Mouse (Mus musculus) liver, embryonic 12.5 days (tissue): ENCODE results near the gene Npff. TPM values are rescaled to one million over a fixed set of nuclear protein-coding genes. Genes with fewer than 3 reads are reported as not detected.

Experiments used
- ATAC-seq: fragments of 200-750 bp; cut with Nextera tagmentation; 2 replicates; pipeline ENCODE4 v1.8.0; 2017; ENCODE audit warnings: moderate number of reproducible peaks, mild to moderate bottlenecking, moderate library complexity
- H3K27ac ChIP-seq: fragments of 300-500 bp; sonication (generic); 2 replicates; pipeline ENCODE4 v1.5.1; 2016; ENCODE audit warnings: mild to moderate bottlenecking
- H3K27me3 ChIP-seq: fragments of 300-500 bp; sonication (generic); replicated peaks from 2 replicates; pipeline ENCODE4 v1.6.1; 2016; ENCODE audit warnings: mild to moderate bottlenecking, moderate library complexity
- H3K36me3 ChIP-seq: fragments of 300-500 bp; sonication (generic); 2 replicates; pipeline ENCODE4 v1.6.1; 2016; ENCODE audit warnings: mild to moderate bottlenecking, moderate library complexity
- H3K4me1 ChIP-seq: fragments of 300-500 bp; sonication (generic); 2 replicates; pipeline ENCODE4 v1.6.1; 2016
- H3K4me2 ChIP-seq: fragments of 300-500 bp; sonication (generic); 2 replicates; pipeline ENCODE4 v1.6.1; 2016; ENCODE audit warnings: mild to moderate bottlenecking, moderate library complexity
- H3K4me3 ChIP-seq: fragments of 300-500 bp; sonication (generic); 2 replicates; pipeline ENCODE4 v1.5.1; 2016; ENCODE audit warnings: mild to moderate bottlenecking, moderate library complexity
- H3K9ac ChIP-seq: fragments of 300-500 bp; sonication (generic); 2 replicates; pipeline ENCODE4 v1.6.1; 2016; ENCODE audit warnings: mild to moderate bottlenecking, moderate library complexity
- H3K9me3 ChIP-seq: fragments of 300-500 bp; sonication (generic); replicated peaks from 2 replicates; pipeline ENCODE4 v1.6.1; 2016; ENCODE audit warnings: mild to moderate bottlenecking, moderate library complexity
- WGBS: fragments of 180-500 bp; shearing (Covaris S2); methylation state at CpG from one replicate; pipeline ENCODE4 v1.1.7; 2016; ENCODE audit not compliant: insufficient replicate concordance; 5-methylcytosine and 5-hydroxymethylcytosine counted together
- polyA plus RNA-seq: library from polyadenylated mRNA; unstranded; fragments of >200 nt; fragmentation: Nextera tagmentation; extraction: Ambion mirVana; gene quantifications from 2 replicates; pipeline ENCODE4 v1.2.1, GENCODE M21; 2016

The Npff gene
- polyA plus RNA-seq, 1 experiment from 2014 or later, result 1.0 TPM

DNA sequence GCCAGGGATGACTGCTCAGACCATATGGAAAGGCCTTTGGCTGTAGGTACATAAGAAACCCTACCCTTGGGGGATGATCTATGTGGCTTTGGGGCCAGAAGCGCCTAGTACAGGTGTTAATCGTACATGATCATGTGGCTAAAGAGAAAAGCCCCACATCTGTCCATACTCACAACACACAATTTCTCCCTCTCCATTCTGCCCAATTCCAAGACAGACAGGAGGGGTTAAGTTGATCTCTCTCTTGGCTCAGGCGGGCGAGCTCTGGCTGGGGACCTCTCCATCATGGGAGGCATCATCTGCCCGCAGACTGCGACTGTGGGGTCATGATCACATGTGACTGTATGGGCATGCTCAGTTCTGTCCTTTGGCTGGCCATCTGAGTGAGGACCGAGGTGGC is 9.2 kb upstream of the Npff start:
- H3K27ac ChIP-seq, result no peak overlapping the region
- no peaks in the 10 kb centered on the region for H3K4me1 ChIP-seq
- no peak overlapping the region for H3K4me2 ChIP-seq
- no peak for ATAC-seq
- peaks cover 77% of the 10 kb centered on the region for H3K36me3 ChIP-seq
- no peak overlapping the region for H3K4me3 ChIP-seq
- H3K9ac ChIP-seq, result no peak overlapping the region
- H3K27me3 ChIP-seq, result no peaks in the 10 kb centered on the region
- WGBS, result 83% methylated on average over 7 of the region's 7 CpGs
- no peaks in the 10 kb centered on the region for H3K9me3 ChIP-seq

DNA sequence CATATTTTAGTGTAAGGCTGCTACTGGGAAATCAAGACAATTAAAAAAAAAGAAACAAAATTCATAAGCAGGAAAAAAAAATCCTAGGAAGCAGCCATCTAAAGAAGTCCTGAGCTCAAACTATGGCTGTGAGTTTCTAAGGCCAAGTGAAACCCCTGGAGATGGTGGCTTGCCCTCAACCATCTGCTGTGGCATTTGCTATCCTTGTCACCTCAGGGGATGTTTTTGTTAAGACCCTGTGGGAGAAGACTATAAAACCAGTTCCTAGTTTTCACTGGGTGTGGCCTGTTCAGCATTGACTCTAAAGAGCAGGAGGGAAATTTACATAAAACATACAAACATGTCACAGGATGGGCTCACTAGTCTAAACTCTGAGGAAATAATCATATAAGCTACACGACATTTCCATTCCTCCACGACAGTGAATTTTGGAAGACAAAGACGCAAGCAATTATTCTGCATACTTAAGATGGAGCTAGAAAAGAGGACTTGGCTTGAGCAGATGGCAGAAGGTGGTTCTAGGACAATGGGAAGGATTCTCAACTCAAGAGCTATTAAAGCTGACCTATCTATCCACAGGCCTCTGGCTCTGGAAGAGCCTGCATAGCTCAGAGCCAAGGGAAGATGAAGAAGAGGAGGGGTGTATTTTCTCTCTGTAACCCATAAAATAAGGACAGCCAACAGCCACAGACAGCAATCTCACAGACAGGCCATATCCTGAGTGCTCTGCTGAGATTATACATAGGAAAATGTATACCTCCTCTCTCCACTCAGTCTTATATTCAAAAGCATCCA is 7.6 kb upstream of the Npff start:
- Histone ChIP-seq H3K9ac (no peak overlapping the region), H3K4me1 (no peaks in the 10 kb centered on the region), H3K4me3 (no peak overlapping the region), H3K27ac (no peak overlapping the region), H3K9me3 (no peaks in the 10 kb centered on the region), H3K27me3 (no peaks in the 10 kb centered on the region), H3K4me2 (no peak overlapping the region), H3K36me3 (peaks cover 86% of the 10 kb centered on the region)
- ATAC-seq, result no peak
- 79% methylated on average over 3 of the region's 3 CpGs for WGBS

- Histone ChIP-seq H3K27ac (no peak overlapping the region), H3K4me1 (no peaks in the 10 kb centered on the region), H3K9me3 (no peaks in the 10 kb centered on the region), H3K27me3 (no peaks in the 10 kb centered on the region), H3K4me2 (no peak overlapping the region), H3K4me3 (no peak overlapping the region), H3K36me3 (peaks cover 80% of the 10 kb centered on the region), H3K9ac (no peak overlapping the region)
- no peak for ATAC-seq
- 80% methylated on average over 4 of the region's 4 CpGs for WGBS
Measured at GRCm38 (mm10) chr15:102531586-102531985, 6.8 kb upstream of the Npff start.

- no peaks in the 10 kb centered on the region for H3K4me1 ChIP-seq
- H3K4me2 ChIP-seq, result no peak overlapping the region
- no peaks in the 10 kb centered on the region for H3K27me3 ChIP-seq
- no peak overlapping the region for H3K27ac ChIP-seq
- peaks cover 73% of the 10 kb centered on the region for H3K36me3 ChIP-seq
- no peaks in the 10 kb centered on the region for H3K9me3 ChIP-seq
- H3K4me3 ChIP-seq, result no peak overlapping the region
- no peak overlapping the region for H3K9ac ChIP-seq
- 63% methylated on average over 4 of the region's 4 CpGs for WGBS
- ATAC-seq, result no peak
Measured at GRCm38 (mm10) chr15:102530566-102530965, 5.8 kb upstream of the Npff start.

DNA sequence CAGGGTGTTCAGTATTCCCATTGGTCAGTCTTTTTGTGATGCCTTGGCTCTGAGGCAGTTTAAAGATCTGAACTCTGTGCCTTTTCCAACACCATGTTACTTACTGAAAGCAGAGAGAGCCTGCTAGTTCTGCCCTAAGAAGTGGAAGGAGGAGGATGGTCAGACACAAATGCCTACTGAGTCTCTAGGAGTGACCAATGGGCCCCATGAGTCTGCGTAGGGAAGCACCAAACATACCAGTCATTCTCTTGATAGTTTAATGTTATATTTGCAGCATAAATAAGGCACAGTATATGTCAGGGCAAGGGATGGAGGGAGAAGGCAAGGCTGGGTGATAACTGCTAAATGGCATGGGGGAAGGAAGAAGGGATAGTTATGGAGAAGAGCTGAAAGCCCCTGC is 3.7 kb upstream of the Npff start:
- Histone ChIP-seq H3K36me3 (peaks cover 68% of the 10 kb centered on the region), H3K4me2 (no peak overlapping the region), H3K4me1 (no peaks in the 10 kb centered on the region), H3K4me3 (no peak overlapping the region), H3K27ac (no peak overlapping the region), H3K27me3 (no peaks in the 10 kb centered on the region), H3K9ac (no peak overlapping the region), H3K9me3 (no peaks in the 10 kb centered on the region)
- no peak for ATAC-seq
- 81% methylated on average over 1 of the region's 1 CpGs for WGBS

DNA sequence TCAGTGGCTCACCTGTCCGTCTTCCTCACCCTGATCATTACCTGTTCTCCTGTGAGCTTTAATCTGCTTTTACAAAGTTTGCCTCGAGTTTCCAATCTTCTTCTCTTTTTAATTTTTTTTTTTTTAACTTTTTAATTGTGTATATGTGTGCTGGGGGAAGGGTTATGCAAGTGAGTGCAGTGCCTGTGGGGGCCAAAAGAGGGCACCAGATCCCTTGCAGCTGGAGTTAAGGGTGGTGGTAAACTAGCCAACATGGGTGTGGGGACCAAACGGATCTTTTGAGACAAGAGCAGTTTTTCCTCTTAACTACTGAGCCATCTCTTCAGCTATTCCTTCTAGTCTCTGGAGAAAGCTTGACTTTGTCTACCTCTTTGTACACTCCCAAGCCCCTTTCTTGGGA is 3.2 kb upstream of the Npff start:
- H3K4me1 ChIP-seq, result no peaks in the 10 kb centered on the region
- H3K9ac ChIP-seq, result no peak overlapping the region
- no peak overlapping the region for H3K4me2 ChIP-seq
- H3K27ac ChIP-seq, result no peak overlapping the region
- H3K36me3 ChIP-seq, result peaks cover 65% of the 10 kb centered on the region
- no peak overlapping the region for H3K4me3 ChIP-seq
- WGBS, result 64% methylated on average over 3 of the region's 3 CpGs
- H3K9me3 ChIP-seq, result no peaks in the 10 kb centered on the region
- ATAC-seq, result no peak
- no peaks in the 10 kb centered on the region for H3K27me3 ChIP-seq

- peaks cover 70% of the 10 kb centered on the region for H3K36me3 ChIP-seq
- no peak for ATAC-seq
- 71% methylated on average over 6 of the region's 6 CpGs for WGBS
- H3K4me1 ChIP-seq, result peaks cover 4% of the 10 kb centered on the region
- H3K4me2 ChIP-seq, result no peak overlapping the region
- no peak overlapping the region for H3K9ac ChIP-seq
- no peaks in the 10 kb centered on the region for H3K27me3 ChIP-seq
- H3K9me3 ChIP-seq, result no peaks in the 10 kb centered on the region
- no peak overlapping the region for H3K27ac ChIP-seq
- no peak overlapping the region for H3K4me3 ChIP-seq
Measured at GRCm38 (mm10) chr15:102526111-102527002, 1.6 kb upstream of the Npff start.

DNA sequence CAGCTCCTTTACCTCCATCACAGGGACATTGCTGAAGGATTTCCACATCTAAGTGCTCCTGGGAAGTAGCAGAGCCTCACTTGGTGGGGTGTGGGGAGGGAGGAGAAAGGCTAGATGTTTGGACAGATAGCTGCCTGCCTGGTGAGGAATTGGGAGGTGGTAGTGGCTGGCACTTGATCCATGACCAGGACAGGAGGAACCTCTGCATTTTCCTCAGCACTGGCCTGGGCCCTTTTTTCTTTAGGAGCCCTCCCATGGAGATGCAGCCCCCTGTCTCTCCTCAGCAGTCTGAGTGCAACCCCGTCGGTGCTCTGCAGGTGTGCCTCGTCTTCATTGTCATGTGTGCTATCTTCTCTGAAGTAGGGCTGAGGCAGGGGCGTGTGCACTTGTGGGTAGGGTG is 3.3 kb downstream of the Npff start:
- Histone ChIP-seq H3K4me3 (no peak overlapping the region), H3K9me3 (no peaks in the 10 kb centered on the region), H3K4me2 (no peak overlapping the region), H3K4me1 (peaks cover 39% of the 10 kb centered on the region), H3K36me3 (peaks cover 40% of the 10 kb centered on the region), H3K27ac (peak overlapping the region; percentile 39; the same call in 1 of the 2 replicates), H3K27me3 (no peaks in the 10 kb centered on the region), H3K9ac (no peak overlapping the region)
- WGBS, result 58% methylated on average over 4 of the region's 4 CpGs
- no peak for ATAC-seq

DNA sequence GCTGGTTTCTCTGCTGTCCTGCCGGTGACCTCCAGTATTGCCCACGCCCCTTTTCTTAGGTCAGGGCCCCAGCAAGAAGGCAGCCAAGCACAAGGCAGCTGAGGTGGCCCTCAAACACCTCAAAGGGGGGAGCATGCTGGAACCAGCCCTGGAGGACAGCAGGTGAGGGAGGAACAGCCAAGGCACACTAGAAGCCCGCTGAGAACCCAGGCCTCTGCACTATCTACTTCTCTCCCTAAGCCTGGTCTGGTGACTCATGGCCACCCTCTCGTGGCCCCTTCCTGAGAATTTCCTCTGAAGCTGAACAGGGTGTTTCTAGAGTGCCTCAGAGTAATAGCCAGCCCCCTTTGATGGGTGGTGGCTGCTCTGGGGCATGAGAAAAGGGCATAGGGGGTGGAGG is 4.3 kb downstream of the Npff start:
- Histone ChIP-seq H3K4me3 (no peak overlapping the region), H3K4me1 (peaks cover 48% of the 10 kb centered on the region), H3K4me2 (peak overlapping the region; percentile 99), H3K27me3 (peaks cover 9% of the 10 kb centered on the region; the same call in 1 of the 2 replicates), H3K27ac (peak overlapping the region; percentile 97), H3K36me3 (peaks cover 40% of the 10 kb centered on the region), H3K9me3 (no peaks in the 10 kb centered on the region), H3K9ac (peak overlapping the region; percentile 89)
- WGBS, result 35% methylated on average over 4 of the region's 4 CpGs
- no peak for ATAC-seq

DNA sequence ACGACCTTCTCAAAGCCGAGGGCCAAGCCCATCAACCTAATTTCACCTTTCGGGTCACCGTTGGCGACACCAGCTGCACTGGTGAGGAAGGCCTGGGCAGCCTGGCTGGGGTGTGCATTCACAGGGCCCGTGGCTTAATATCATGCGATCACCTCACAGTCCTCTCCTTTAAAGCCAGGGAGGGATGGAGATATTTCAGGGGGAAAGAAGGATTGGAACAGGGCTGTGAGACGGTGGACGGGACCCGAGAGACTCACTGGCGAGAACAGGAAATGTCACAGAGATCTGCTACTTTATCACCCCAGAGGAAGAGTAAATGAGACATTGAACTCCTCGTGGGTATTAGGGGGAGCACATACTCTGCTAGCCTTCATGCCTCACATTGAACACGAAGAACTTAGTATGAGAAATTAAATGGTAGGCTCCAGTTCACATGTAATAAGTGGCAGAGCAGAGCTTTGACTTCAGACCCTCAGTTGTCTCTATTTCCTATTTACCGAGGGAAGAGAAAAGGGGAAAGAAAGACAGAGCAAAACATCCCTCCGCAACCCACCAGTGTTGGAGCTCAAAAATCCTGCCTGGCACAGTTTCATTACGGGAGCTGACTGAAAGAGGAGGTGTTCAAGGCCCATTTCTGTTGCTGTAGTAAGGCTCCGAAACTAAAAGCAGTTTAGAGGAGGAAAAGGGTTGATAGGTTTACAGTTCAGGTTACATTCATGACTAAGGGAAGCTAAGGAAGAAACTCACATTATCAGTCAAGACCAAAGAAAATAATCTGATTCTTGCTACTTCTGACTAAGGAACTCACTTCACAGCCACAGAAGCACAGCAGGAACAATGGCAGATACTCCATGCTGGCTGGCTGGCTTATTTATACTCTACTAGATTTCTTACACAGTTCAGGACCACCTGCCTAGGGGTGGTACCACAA is 5.3 kb downstream of the Npff start:
- peak overlapping the region; percentile 97 for H3K27ac ChIP-seq
- H3K4me2 ChIP-seq, result peak overlapping the region; percentile 99
- peaks cover 10% of the 10 kb centered on the region; the same call in 1 of the 2 replicates for H3K27me3 ChIP-seq
- no peaks in the 10 kb centered on the region for H3K9me3 ChIP-seq
- H3K36me3 ChIP-seq, result peaks cover 37% of the 10 kb centered on the region
- H3K9ac ChIP-seq, result peak overlapping the region; percentile 89
- H3K4me3 ChIP-seq, result peak overlapping the region; percentile 76
- ATAC-seq, result no peak
- WGBS, result 31% methylated on average over 17 of the region's 17 CpGs
- H3K4me1 ChIP-seq, result peaks cover 48% of the 10 kb centered on the region

- H3K4me3 ChIP-seq, result peak overlapping the region; percentile 76
- peaks cover 10% of the 10 kb centered on the region; the same call in 1 of the 2 replicates for H3K27me3 ChIP-seq
- H3K9me3 ChIP-seq, result no peaks in the 10 kb centered on the region
- peak overlapping the region; percentile 99 for H3K4me2 ChIP-seq
- H3K36me3 ChIP-seq, result peaks cover 31% of the 10 kb centered on the region
- no peak for ATAC-seq
- peak overlapping the region; percentile 89 for H3K9ac ChIP-seq
- 7% methylated on average over 9 of the region's 9 CpGs for WGBS
- H3K27ac ChIP-seq, result peak overlapping the region; percentile 97
- peaks cover 48% of the 10 kb centered on the region for H3K4me1 ChIP-seq
Measured at GRCm38 (mm10) chr15:102518859-102519201, 5.9 kb downstream of the Npff start.
